Mouse (Mus musculus) kidney, embryonic 15.5 days (tissue): ENCODE data around the gene Morn3. TPM values are rescaled to one million over a fixed set of nuclear protein-coding genes. Genes with fewer than 3 reads are reported as not detected.

Source experiments
- ATAC-seq: fragments of 200-750 bp; cut with Nextera tagmentation; replicated peaks from 2 replicates; pipeline ENCODE4 v1.8.0; 2017; ENCODE audit warnings: moderate TSS enrichment; ENCODE audit not compliant: low FRiP score
- H3K27ac ChIP-seq: fragments of 300-500 bp; sonication (generic); 2 replicates; pipeline ENCODE4 v1.5.1; 2015; ENCODE audit warnings: mild to moderate bottlenecking, inconsistent platforms
- H3K27me3 ChIP-seq: fragments of 300-500 bp; sonication (generic); 2 replicates; pipeline ENCODE4 v1.6.1; 2015; ENCODE audit warnings: inconsistent platforms
- H3K36me3 ChIP-seq: fragments of 300-500 bp; sonication (generic); 2 replicates; pipeline ENCODE4 v1.6.1; 2015; ENCODE audit warnings: inconsistent platforms
- H3K4me1 ChIP-seq: fragments of 300-500 bp; sonication (generic); 2 replicates; pipeline ENCODE4 v1.6.1; 2015; ENCODE audit warnings: inconsistent platforms
- H3K4me2 ChIP-seq: fragments of 300-500 bp; sonication (generic); 2 replicates; pipeline ENCODE4 v1.6.1; 2015; ENCODE audit warnings: moderate library complexity, mild to moderate bottlenecking, inconsistent platforms
- H3K4me3 ChIP-seq: fragments of 300-500 bp; sonication (generic); replicated peaks from 2 replicates; pipeline ENCODE4 v1.5.1; 2015; ENCODE audit warnings: mild to moderate bottlenecking, inconsistent platforms
- H3K9ac ChIP-seq: fragments of 300-500 bp; sonication (generic); 2 replicates; pipeline ENCODE4 v1.6.1; 2015; ENCODE audit warnings: mild to moderate bottlenecking, inconsistent platforms
- H3K9me3 ChIP-seq: fragments of 300-500 bp; sonication (generic); replicated peaks from 2 replicates; pipeline ENCODE4 v1.6.1; 2016; ENCODE audit warnings: inconsistent platforms
- WGBS: fragments of 180-500 bp; shearing (Covaris S2); methylation state at CpG from one replicate; pipeline ENCODE4 v1.1.7; 2015; ENCODE audit warnings: mixed read lengths; 5-methylcytosine and 5-hydroxymethylcytosine counted together
- polyA plus RNA-seq: library from polyadenylated mRNA; unstranded; fragments of >200 nt; fragmentation: Nextera tagmentation; extraction: Ambion mirVana; gene quantifications from 2 replicates; pipeline ENCODE4 v1.2.1, GENCODE M21; 2015

Morn3 gene
- polyA plus RNA-seq, 1 experiment from 2014 or later: 0.26 TPM

DNA sequence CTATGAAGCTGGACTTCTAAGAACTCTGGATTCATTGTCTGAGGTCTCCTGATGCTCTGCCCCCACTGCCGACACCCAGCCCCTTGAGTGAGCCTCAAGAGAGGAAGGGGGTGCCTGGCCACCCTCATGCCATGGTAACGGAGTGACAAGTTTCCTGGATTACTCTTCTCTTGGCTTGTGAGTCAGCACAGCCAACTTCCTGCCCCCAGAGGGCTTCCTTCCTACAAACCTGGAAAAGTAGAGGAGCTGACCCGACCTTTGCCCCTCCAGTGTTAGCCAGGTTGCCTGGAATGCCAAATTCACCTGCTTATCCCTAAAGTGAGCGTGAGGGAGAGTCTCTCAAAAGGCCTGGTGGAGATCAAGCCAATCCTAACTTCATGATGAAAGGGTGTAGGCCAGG, 29.3 kb downstream of the Morn3 start:
- Histone ChIP-seq H3K4me2 (peak overlapping the region; percentile 87; the same call in 1 of the 2 replicates), H3K4me1 (peaks cover 53% of the 10 kb centered on the region), H3K27ac (0 out of 2 replicates have a peak overlapping the region, but pooled peaks have one; percentile 2), H3K36me3 (peaks cover 4% of the 10 kb centered on the region; the same call in 1 of the 2 replicates), H3K9me3 (no peaks in the 10 kb centered on the region), H3K9ac (no peak overlapping the region), H3K27me3 (no peaks in the 10 kb centered on the region), H3K4me3 (no peak overlapping the region)
- 69% methylated on average over 4 of the region's 4 CpGs for WGBS
- no peak for ATAC-seq

DNA sequence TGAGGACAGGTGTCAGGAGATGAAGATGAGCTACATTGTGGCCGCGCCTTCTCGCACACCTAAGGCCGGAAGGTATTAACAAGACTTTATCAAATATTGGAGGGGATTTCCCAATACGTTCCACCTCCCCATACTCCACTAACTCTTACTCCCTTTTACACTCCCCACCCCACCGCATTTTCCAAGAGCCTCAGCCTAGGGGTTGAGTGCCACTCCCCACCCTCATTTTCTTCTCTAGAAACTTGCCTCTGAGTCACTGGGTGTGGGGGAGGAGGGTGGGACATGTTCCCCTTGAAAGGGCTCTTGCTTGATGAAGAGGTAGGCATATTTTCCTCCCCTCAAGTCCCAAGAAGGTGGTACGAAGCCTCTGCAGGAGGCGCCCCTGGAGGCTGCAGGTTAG, 30.9 kb downstream of the Morn3 start:
- WGBS: 9% methylated on average over 8 of the region's 8 CpGs
- Histone ChIP-seq H3K4me1 (peaks cover 53% of the 10 kb centered on the region), H3K9ac (peak overlapping the region; percentile 88), H3K9me3 (no peaks in the 10 kb centered on the region), H3K36me3 (no peaks in the 10 kb centered on the region), H3K27ac (peak overlapping the region; percentile 98), H3K27me3 (no peaks in the 10 kb centered on the region), H3K4me3 (peak overlapping the region; percentile 91), H3K4me2 (peak overlapping the region; percentile 87)
- no peak for ATAC-seq

DNA sequence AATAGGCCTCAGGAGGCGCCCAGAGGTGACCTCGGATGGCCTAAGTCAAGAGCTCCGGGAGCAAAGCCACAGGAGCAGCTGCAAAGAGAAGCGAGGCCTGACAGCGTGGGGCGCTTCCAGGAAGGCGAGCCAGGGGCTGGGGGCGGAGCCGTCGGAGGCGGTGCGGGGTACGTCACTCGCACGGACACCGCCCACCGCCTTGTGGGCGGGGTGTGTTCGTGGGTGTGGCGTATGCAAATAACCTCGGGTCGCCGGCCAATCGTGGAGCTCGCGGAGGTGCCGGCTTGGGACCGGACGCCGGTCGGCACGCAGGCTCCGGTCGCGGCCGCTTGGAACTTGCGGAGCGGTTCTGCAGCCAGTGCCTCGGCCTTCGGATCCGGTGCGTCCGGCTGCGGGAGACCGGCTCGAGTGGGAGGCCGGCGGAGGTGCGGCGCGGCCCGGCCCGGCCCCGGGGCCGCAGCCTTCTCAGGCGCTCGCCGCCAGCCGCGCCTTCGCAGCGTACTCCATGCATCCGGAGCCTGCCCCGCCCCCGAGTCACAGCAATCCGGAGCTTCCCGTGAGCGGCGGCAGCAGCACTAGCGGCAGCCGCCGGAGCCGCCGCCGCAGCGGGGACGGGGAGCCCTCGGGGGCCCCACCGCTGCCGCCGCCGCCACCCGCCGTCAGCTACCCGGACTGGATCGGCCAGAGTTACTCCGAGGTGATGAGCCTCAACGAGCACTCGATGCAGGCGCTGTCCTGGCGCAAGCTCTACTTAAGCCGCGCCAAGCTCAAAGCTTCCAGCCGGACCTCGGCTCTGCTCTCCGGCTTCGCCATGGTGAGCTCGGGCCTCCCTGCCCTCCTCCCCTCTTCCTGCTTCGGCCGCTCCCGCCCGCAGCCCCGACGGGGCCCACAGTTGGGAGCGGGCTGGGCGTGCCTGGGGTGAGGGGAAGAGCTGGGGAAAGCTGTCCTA, 31.8 kb downstream of the Morn3 start, which contains the start of gene Orai1:
Orai1 (plus strand) TSS at position 322 of the 949 bp plus-strand sequence.
- Histone ChIP-seq H3K9ac (peak within 1 kb of the TSS; percentile 88), H3K4me3 (peak within 1 kb of the TSS; percentile 91), H3K4me1 (peaks cover 53% of the 10 kb centered on the region), H3K27me3 (no peaks in the 10 kb centered on the region), H3K27ac (peak within 1 kb of the TSS; percentile 98), H3K4me2 (peak within 1 kb of the TSS; percentile 87), H3K36me3 (no peaks in the 10 kb centered on the region), H3K9me3 (no peaks in the 10 kb centered on the region)
- WGBS: under 1% methylated on average over 104 of the region's 106 CpGs
- ATAC-seq: peak; percentile 94

DNA sequence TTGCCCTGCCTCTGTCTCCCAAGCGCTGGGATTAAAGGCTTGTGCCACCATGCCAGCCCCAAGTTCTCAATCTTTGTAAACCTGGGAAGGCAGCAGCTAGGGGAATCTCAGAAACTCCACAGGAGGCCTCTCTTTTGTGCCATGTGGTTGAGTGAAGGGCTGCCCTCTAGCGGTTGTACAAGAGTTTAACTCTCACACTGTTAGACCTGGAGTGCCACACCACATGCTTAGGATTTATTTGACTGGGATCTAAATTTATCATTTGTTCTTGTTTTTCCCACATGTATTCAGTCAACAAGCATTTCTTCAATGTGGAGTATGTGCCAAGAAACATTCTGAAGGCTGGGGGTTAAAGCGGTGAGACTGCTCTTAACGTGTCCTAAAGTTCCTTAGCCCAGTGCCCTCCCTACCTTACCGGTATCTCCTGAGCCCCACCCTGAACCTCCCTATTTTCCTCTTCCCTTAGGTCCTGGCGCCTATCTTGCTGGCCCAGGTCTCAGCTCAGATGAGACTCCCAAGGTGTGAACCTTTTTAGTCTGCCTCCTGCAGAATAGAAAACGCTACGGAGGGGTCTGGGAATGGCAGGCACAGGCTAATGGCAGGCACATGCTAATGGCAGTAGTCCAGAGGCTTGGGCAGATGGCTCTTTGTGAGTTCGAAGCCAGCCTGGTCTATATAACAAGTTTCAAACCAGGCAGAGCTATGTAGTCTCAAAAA, 33.1 kb downstream of the Morn3 start:
- Histone ChIP-seq H3K4me3 (no peak overlapping the region), H3K27ac (0 out of 2 replicates have a peak overlapping the region, but pooled peaks have one; percentile 27), H3K9me3 (no peaks in the 10 kb centered on the region), H3K9ac (no peak overlapping the region), H3K27me3 (no peaks in the 10 kb centered on the region), H3K4me1 (peaks cover 43% of the 10 kb centered on the region), H3K4me2 (no peak overlapping the region), H3K36me3 (no peaks in the 10 kb centered on the region)
- no peak for ATAC-seq
- WGBS: 55% methylated on average over 9 of the region's 9 CpGs

DNA sequence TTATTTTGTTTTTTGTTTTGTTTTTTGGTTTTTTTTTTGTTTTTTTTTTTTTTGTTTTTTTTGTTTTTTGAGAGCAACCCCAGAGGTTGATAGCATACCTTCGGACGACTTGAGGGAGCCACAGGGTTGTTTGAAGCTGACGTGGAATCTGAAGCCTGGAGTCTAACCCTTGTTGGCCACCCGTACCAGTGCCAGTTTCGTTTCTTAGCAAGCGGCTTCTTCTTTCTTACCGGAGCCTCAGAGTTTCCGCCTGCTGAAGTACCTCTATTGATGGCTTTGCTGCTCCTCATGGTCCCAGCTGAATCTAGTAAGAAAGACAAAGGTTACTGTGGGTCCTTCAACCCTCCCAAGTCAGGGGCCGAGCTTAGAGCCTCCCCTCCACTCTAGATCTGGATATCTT, 35.1 kb downstream of the Morn3 start:
- no peak overlapping the region for H3K4me2 ChIP-seq
- no peak overlapping the region for H3K9ac ChIP-seq
- H3K36me3 ChIP-seq: no peaks in the 10 kb centered on the region
- WGBS: 94% methylated on average over 9 of the region's 9 CpGs
- no peaks in the 10 kb centered on the region for H3K9me3 ChIP-seq
- ATAC-seq: no peak
- H3K4me3 ChIP-seq: no peak overlapping the region
- H3K4me1 ChIP-seq: peaks cover 26% of the 10 kb centered on the region
- H3K27ac ChIP-seq: no peak overlapping the region
- H3K27me3 ChIP-seq: no peaks in the 10 kb centered on the region

DNA sequence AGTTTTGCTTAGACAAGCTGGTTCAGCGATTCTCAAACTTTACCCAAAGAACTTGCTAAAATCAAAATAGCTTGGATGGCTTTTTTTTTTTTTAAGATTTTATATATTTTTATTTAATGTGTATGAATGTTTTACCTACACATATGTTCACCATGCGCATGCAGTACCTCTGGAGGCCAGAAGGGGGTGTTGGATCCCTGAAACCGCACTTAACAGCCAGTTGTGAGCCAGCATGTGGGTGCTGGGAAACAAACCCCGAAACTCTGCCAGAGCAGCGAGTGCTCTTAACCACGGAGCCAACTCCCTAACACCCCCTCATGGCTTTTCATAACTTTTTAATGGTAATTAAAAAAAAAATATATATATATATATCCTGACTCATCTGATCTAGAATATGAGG, 36.0 kb downstream of the Morn3 start:
- Histone ChIP-seq H3K36me3 (no peaks in the 10 kb centered on the region), H3K9me3 (no peaks in the 10 kb centered on the region), H3K27me3 (no peaks in the 10 kb centered on the region), H3K4me1 (peaks cover 22% of the 10 kb centered on the region), H3K9ac (no peak overlapping the region), H3K27ac (no peak overlapping the region), H3K4me2 (no peak overlapping the region), H3K4me3 (no peak overlapping the region)
- WGBS: 90% methylated on average over 6 of the region's 6 CpGs
- no peak for ATAC-seq

- Histone ChIP-seq H3K4me2 (no peak overlapping the region), H3K9ac (no peak overlapping the region), H3K4me3 (no peak overlapping the region), H3K4me1 (peaks cover 17% of the 10 kb centered on the region), H3K9me3 (no peaks in the 10 kb centered on the region), H3K27ac (no peak overlapping the region), H3K36me3 (no peaks in the 10 kb centered on the region), H3K27me3 (no peaks in the 10 kb centered on the region)
- WGBS: 60% methylated on average over 11 of the region's 11 CpGs
- no peak for ATAC-seq
Observed at GRCm38 (mm10) chr5:123009873-123010272, 36.9 kb downstream of the Morn3 start.

- 0 out of 2 replicates have a peak overlapping the region, but pooled peaks have one; percentile 10 for H3K27ac ChIP-seq
Observed at GRCm38 (mm10) chr5:123008877-123009493, 37.8 kb downstream of the Morn3 start.

DNA sequence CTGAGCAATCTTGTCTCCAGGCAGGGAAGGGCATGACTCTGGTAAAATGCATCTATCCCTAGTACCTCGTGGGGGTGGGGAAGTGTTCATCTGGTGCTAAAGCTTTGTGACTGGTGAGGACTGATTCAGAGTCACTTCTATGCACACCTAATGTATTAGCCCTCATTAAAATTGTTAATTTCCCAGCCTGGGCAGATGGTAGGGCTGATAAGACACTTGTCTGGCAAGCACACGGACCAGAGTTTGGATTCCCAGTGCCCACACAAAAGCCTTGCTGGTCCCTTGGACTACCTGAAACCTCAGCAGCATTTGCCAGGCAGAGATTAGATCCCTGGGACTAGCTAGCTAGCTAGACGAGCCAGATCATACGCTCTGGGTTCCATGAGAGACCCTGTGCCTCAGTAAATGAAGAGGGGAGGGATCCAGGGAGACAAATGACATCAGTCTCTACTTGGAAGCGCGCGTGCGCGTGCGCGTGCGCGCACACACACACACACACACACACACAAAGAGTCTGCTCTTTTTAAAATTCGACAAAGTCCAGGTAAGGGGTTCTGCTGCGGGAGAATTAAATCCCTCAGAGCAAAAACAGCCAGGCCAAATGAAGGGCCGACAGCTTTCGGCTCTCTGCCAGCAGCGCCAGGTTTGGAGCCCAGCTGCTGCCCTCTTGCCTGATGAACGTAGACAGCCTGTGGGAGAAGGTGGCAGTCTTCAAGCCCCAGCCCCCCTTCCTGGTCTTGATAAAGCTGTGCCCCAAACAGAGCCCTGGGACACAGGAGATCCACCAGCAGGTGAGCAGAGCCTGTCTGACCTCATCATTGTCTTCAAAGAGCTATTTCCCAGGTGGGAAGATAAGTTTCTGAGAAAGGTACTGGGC, 40.9 kb downstream of the Morn3 start:
- Histone ChIP-seq H3K27me3 (no peaks in the 10 kb centered on the region), H3K9me3 (no peaks in the 10 kb centered on the region), H3K36me3 (no peaks in the 10 kb centered on the region), H3K4me2 (no peak overlapping the region), H3K27ac (no peak overlapping the region), H3K9ac (no peak overlapping the region), H3K4me1 (peaks cover 9% of the 10 kb centered on the region; the same call in 1 of the 2 replicates), H3K4me3 (no peak overlapping the region)
- 72% methylated on average over 19 of the region's 19 CpGs for WGBS
- no peak for ATAC-seq

More at GRCm38 (mm10) chr5:123008877-123009493, 37.8 kb downstream of the Morn3 start:
- H3K4me1 ChIP-seq: peaks cover 11% of the 10 kb centered on the region; the same call in 1 of the 2 replicates
- no peak overlapping the region for H3K4me2 ChIP-seq
- no peaks in the 10 kb centered on the region for H3K36me3 ChIP-seq
- H3K9ac ChIP-seq: no peak overlapping the region
- H3K27me3 ChIP-seq: no peaks in the 10 kb centered on the region
- 62% methylated on average over 7 of the region's 7 CpGs for WGBS
- no peak overlapping the region for H3K4me3 ChIP-seq
- ATAC-seq: no peak
- no peaks in the 10 kb centered on the region for H3K9me3 ChIP-seq

DNA sequence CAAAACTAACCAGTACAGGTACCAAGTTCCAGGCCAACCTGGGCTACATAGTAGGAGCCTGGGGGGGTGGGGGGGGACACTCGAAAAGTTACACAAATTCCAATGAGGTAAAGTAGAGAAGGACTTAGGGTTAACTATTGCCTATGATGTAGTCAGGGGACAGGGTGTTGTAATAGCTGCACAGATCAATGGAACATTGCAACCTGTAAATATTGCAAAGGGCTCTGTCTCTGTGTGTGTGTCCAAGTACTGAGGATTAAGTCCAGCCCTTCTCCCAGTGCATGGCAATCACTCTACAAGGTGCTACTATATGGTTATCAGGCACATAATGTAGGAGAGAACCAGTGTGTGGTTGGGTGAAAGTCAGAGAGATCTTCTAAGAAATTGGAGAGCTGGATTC, 45.9 kb downstream of the Morn3 start:
- H3K9ac ChIP-seq: no peak overlapping the region
- no peaks in the 10 kb centered on the region for H3K9me3 ChIP-seq
- 92% methylated on average over 1 of the region's 1 CpGs for WGBS
- no peak overlapping the region for H3K4me3 ChIP-seq
- no peak overlapping the region for H3K27ac ChIP-seq
- no peaks in the 10 kb centered on the region for H3K27me3 ChIP-seq
- no peak overlapping the region for H3K4me2 ChIP-seq
- peaks cover 11% of the 10 kb centered on the region; the same call in 1 of the 2 replicates for H3K36me3 ChIP-seq
- H3K4me1 ChIP-seq: no peaks in the 10 kb centered on the region
- no peak for ATAC-seq
